Mouse (Mus musculus) brown adipose tissue, adult 24 weeks (tissue): ENCODE measurements around the gene Mia2. TPM values are rescaled to one million over a fixed set of nuclear protein-coding genes. Genes with fewer than 3 reads are reported as not detected.
"Not testable (repeated sequence)": the region's sequence is repeated elsewhere in the genome, so short reads cannot be mapped to it uniquely, and the experiment has no call there.

Experiments used
- H3K27ac ChIP-seq: fragments of 200-500 bp; replicated peaks from 2 replicates; pipeline ENCODE4 v1.5.1; 2012; ENCODE audit warnings: low read depth, mild to moderate bottlenecking, low read length
- H3K4me1 ChIP-seq: fragments of 200-500 bp; 2 replicates; pipeline ENCODE4 v1.6.1; 2012; ENCODE audit warnings: low read length, mixed read lengths; ENCODE audit not compliant: control insufficient read depth, insufficient read depth, insufficient read length
- H3K4me3 ChIP-seq: fragments of 200-500 bp; 2 replicates; pipeline ENCODE4 v1.5.1; 2012; ENCODE audit warnings: low read depth, mild to moderate bottlenecking, low read length, moderate library complexity; ENCODE audit not compliant: insufficient read depth
- polyA plus RNA-seq: library from polyadenylated mRNA; stranded (reverse); fragments of >200 nt; gene quantifications from 2 replicates; pipeline ENCODE4 v1.2.4, GENCODE M21; 2012; ENCODE audit not compliant: missing spikeins, insufficient read depth, insufficient read length

The Mia2 gene
- polyA plus RNA-seq, result 60.2 and 62.5 TPM in 2 replicates

DNA sequence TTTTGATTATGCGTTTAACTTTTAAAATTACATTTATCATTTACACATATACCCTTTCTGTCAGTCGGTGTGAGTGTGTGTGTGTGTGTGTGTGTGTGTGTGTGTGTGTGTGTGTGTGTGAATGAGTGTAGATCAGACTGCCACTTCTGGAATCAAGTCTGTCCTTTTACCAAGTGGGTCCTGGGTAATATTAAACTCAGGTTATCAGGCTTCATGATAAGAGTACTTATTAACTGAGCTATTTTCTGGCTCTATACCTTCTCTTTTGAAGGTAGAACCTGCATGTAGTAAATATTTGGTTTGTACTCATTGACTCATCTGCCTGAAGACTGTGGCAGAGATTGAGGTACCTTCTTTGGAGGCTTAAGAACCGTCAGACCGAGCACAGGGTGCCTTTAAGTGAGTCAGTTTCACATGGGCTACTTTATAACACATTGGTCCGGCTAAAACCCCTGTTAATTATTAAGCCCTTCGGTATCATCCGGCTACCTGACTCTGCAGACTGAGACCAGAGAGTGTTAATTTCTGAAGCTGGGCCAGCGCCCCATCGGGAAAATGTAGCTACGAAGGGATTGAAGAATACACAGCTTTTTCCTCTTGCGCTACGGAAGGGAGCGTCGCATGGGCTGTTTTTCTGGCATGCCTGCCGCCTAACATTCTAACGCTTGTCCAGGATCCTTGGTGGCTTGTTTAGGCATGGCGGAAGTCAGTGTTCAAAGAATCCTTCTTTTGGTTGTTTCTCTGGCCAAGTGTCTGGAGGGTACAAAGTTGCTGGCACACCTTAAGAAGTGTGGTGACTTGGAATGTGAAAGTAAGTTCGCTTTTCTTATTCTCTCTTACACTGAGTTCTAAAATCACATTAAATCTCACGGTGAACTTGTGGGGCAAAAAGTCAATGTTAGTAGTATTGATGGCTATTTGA, at the start of gene Mia2:
TSS of gene Mia2 (plus strand) at position 696 of the 922 bp plus-strand sequence.
- Histone ChIP-seq H3K27ac (no peak within 1 kb of the TSS), H3K4me1 (no peaks in the 10 kb centered on the region), H3K4me3 (no peak within 1 kb of the TSS)

DNA sequence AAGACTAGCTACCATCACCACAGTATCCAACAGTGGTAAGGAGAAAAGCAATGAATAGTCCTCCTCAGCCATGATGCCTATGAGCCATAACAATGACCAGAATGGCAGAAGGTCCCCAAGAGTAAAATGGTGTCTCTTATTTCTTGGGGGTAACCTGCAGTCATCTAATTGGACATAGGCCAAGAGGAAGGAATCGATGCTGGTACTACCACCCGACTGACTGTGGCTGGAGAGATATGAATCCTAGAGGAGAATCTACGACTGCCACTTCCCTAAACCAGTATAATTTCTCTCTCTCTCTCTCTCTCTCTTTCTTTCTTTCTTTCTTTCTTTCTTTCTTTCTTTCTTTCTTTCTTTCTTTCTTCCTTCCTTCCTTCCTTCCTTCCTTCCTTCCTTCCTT, 43.1 kb upstream of the Mia2 start:
- Histone ChIP-seq H3K4me3 (no peak overlapping the region), H3K4me1 (peaks cover 15% of the 10 kb centered on the region), H3K27ac (no peak overlapping the region)

DNA sequence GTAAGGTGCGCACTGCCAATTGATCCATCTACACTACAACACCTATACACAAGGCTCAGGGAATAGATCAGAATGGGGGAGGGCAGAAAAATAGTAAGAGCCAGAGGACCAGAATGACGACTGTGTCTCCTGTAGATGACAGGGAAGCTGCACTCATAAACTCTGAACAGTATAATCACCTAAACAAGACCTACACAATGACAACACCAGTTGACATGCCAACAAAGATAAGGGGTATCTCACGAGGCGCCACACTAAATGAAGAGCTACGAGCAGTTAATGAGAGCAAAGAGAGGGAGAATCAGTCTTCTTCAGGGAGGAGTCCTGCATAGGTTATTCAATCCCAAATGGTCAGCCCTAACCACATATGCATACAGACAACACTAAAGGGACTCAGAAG, 42.4 kb upstream of the Mia2 start:
- Histone ChIP-seq H3K4me1 (peaks cover 15% of the 10 kb centered on the region), H3K4me3 (no peak overlapping the region), H3K27ac (no peak overlapping the region)

- no peak overlapping the region for H3K27ac ChIP-seq
- no peak overlapping the region for H3K4me3 ChIP-seq
- H3K4me1 ChIP-seq, result peaks cover 18% of the 10 kb centered on the region
Observed at GRCm38 (mm10) chr12:59053976-59054375, 41.6 kb upstream of the Mia2 start.

- H3K4me1 ChIP-seq, result peaks cover 26% of the 10 kb centered on the region
- peak overlapping the region; percentile 92 for H3K27ac ChIP-seq
- H3K4me3 ChIP-seq, result no peak overlapping the region
Observed at GRCm38 (mm10) chr12:59055196-59055850, 40.3 kb upstream of the Mia2 start.

GRCm38 (mm10) chr12:59056222-59056621, 39.4 kb upstream of the Mia2 start:
- Histone ChIP-seq H3K27ac (0 out of 2 replicates have a peak overlapping the region, but pooled peaks have one; percentile 36), H3K4me3 (no peak overlapping the region), H3K4me1 (peaks cover 26% of the 10 kb centered on the region)

DNA sequence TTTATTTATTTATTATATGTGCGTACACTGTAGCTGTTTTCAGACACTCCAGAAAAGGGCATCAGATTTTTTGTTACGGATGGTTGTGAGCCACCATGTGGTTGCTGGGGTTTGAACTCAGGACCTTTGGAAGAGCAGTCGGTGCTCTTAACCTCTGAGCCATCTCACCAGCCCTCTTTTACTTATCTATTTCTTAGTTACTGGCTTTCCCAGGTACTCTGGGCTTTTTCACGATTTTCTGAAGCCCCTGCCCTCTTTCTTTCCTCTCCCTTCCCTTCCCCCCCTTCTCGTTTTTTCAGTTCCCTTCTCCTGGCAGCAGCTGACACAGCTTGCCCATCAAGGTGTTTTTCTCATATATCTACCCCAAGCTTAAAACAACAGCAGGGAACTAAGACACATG, 37.4 kb upstream of the Mia2 start:
- H3K4me3 ChIP-seq, H3K27ac ChIP-seq: not testable (repeated sequence)
- peaks cover 26% of the 10 kb centered on the region for H3K4me1 ChIP-seq

GRCm38 (mm10) chr12:59060322-59060721, 35.3 kb upstream of the Mia2 start:
- Histone ChIP-seq H3K27ac (peak overlapping the region; percentile 96), H3K4me3 (peak overlapping the region; percentile 98), H3K4me1 (peaks cover 18% of the 10 kb centered on the region)

DNA sequence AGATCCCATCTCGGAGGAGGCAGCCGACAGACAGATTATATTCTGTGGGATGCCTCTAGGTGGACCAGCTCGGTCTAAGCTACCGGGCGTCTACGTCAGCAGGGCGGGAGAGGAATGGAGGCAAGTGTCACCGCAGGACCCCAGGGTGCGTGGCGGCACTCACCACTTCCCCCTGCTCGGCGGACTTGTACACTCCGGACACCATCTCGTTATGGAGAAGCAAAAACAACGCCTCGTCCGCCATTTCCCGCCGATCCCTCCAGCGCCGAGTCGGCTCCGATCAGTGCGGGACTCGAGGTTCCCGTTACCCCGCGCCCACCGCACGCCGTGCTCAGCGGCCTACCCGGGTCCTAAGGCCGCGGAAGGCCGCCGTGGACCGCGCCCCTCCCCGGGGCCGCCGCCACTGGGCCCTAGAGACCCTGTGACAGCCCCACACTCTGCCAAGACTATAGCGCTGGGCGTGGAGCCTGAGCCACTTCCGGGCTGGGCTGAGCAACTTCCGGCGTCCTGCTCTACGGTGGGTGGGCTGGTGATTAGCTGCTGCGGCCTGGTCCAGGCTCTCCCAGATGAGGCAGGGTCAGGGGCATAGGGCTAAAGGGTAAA, 34.5 kb upstream of the Mia2 start, which contains the start of gene Trappc6b:
TSS of gene Trappc6b (minus strand) at position 480 of the 603 bp plus-strand sequence.
- peak within 1 kb of the TSS; percentile 98 for H3K4me3 ChIP-seq
- H3K4me1 ChIP-seq, result peaks cover 18% of the 10 kb centered on the region
- peak within 1 kb of the TSS; percentile 96 for H3K27ac ChIP-seq

DNA sequence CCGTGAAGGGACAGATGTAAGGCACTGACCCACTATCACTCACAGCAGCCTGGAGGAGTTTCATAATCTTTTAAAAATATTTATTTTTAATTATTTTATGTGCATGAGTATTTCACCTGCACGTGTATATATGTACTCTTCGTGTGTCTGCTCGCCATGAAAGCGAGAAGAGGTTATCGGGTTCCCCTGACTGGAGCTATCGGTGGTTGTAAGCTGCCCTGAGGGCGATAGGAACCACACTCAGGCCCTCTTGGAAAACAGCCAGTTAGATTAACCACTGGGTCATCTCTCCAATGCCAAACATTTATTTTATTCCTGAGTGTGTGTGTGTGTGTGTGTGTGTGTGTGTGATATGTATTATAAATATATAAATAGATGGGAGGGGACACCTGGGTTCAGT, 30.8 kb upstream of the Mia2 start:
- Histone ChIP-seq H3K4me3 (no peak overlapping the region), H3K27ac (no peak overlapping the region), H3K4me1 (peaks cover 4% of the 10 kb centered on the region)

DNA sequence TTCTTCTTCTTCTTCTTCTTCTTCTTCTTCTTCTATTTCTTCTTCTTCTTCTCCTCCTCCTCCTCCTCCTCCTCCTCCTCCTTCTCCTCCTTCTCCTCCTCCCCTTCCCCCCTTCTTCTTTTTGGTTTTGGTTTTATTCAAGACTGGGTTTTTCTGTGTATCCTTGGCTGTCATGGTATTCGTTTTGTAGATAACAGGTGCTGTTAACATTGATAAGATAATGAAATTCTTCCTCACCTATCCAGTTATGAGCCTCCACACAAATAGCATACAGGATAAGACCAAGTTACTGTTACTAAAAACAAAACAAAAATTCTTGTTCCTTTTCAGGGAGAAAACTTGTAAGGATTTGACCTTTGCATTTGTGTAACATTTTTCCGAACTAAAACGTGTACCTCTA, 29.8 kb upstream of the Mia2 start:
- Histone ChIP-seq H3K27ac (peak overlapping the region; percentile 61; the same call in 1 of the 2 replicates), H3K4me3 (peak overlapping the region; percentile 73), H3K4me1 (no peaks in the 10 kb centered on the region)

DNA sequence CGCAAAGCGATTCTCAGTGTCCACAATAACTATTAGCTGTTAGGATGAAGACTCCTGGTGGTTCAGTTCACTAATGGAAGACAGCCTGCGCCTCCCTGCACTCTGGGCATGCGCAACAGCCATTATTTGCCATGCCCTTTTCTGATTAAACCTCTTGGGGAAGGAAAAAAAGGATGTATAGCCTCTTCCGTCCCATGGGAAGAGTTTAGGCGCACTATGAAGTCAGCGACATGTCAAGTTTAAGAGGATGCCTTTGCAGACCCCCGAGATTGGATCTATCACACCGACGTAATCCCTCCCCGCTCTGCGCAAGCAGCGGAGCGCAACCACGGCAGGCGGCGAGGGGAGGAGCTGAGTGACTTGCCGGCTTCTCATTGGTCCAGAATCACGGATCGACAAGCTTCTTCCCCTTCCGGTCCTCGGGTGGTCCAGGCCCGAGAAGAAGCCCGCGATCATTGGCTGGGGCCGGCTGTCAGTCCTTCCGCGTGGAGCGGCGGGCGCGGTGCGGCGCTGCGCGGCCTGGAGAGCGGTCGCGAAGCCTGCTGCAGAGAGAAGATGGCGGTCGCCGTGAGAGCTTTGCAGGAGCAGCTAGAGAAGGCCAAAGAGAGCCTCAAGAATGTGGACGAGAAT, 29.0 kb upstream of the Mia2 start, which contains the start of gene Pnn:
TSS of gene Pnn (plus strand) at position 437 of the 630 bp plus-strand sequence.
- peak within 1 kb of the TSS; percentile 80 for H3K27ac ChIP-seq
- H3K4me3 ChIP-seq, result peak within 1 kb of the TSS; percentile 94
- no peaks in the 10 kb centered on the region for H3K4me1 ChIP-seq

GRCm38 (mm10) chr12:59067095-59067494, 28.5 kb upstream of the Mia2 start:
- Histone ChIP-seq H3K4me3 (peak overlapping the region; percentile 94), H3K27ac (peak overlapping the region; percentile 74)

DNA sequence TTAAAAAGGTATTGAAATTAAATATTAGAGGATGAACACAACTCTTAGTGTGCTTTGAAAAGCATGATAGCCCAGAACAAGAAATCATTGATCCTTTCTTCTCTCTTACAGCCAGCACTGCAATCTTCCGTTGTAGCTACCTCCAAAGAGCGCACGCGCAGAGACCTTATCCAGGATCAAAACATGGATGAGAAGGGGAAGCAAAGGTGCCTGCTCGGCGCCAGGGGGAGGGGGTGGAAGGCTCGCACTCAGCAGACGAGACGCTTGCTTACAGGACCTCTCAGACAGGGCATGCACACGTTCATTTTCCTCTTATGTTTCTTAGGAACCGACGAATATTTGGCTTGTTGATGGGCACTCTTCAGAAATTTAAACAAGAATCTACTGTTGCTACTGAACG, 26.8 kb upstream of the Mia2 start:
- Histone ChIP-seq H3K4me3 (no peak overlapping the region), H3K4me1 (no peaks in the 10 kb centered on the region)

More at GRCm38 (mm10) chr12:59067095-59067494, 28.5 kb upstream of the Mia2 start:
- H3K4me1 ChIP-seq, result no peaks in the 10 kb centered on the region

DNA sequence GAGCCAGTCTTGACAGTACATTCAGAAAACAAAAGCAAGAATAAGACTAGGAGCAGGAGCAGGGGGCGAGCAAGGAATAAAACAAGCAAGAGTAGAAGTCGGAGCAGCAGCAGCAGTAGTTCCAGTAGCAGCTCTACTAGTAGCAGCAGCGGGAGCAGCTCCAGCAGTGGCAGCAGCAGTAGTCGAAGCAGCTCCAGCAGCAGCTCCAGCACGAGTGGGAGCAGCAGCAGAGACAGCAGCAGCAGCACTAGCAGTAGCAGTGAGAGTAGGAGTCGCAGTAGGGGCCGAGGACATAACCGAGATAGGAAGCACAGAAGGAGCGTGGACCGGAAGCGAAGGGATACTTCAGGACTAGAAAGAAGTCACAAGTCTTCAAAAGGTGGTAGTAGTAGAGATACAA, 23.3 kb upstream of the Mia2 start:
- Histone ChIP-seq H3K4me1 (no peaks in the 10 kb centered on the region), H3K27ac (no peak overlapping the region), H3K4me3 (no peak overlapping the region)

More for the DNA sequence above, 26.8 kb upstream of the Mia2 start:
- no peak overlapping the region for H3K27ac ChIP-seq
